Mouse (Mus musculus): ENCODE results near the gene Tbc1d1.

The Tbc1d1 gene

GRCm38 (mm10) chr5:64279668-64280067, 123.6 kb downstream of the Tbc1d1 start:
- no peak for DNase-seq (ENCODE audit: low read depth)

DNA sequence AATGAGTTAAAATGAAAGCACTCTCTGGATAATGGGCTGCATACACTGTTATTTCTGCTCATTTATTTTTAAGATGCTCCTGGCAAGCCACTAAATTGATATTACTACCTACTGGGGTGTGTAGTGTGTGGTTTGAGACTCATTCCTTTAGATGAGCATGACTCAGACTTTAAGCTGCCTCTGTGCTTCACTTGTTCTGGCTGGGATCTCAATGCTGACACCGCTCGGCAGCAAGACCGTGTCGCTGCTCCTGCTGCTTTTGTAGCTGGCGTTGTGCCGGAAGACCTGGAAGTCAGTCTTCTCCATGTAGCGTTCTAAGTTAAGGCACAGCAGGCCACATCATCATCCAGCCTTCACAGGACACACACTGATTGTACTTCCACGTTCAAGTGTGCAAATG, 124.1 kb downstream of the Tbc1d1 start:
- DNase-seq (ENCODE audit: low read depth), result no peak

DNA sequence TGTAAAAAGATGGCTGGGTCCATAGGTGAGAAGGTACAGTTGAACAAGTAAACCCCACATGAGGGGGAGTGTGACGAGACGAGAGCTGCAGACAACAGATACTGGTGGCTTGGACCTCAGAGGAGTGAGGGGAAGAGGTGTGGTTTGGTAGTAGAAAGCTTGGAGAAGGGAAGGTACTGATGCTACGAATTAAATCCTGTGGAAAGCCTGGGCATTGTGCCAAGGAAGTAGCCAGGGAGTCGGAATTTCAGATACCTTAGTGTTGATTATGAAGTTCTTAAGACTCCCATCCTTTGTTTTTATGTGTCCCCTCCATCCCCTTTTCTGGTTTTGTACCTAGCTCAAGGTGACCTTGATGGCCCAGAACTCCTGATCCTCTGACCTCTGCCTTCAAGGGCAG, 124.5 kb downstream of the Tbc1d1 start:
- no peak for DNase-seq (ENCODE audit: low read depth)

GRCm38 (mm10) chr5:64281674-64282073, 125.6 kb downstream of the Tbc1d1 start:
- DNase-seq (ENCODE audit: low read depth), result no peak

- DNase-seq (ENCODE audit: low read depth), result no peak
Measured at GRCm38 (mm10) chr5:64282594-64282993, 126.5 kb downstream of the Tbc1d1 start.

GRCm38 (mm10) chr5:64285289-64285688, 129.2 kb downstream of the Tbc1d1 start:
- DNase-seq (ENCODE audit: low read depth), result no peak

DNA sequence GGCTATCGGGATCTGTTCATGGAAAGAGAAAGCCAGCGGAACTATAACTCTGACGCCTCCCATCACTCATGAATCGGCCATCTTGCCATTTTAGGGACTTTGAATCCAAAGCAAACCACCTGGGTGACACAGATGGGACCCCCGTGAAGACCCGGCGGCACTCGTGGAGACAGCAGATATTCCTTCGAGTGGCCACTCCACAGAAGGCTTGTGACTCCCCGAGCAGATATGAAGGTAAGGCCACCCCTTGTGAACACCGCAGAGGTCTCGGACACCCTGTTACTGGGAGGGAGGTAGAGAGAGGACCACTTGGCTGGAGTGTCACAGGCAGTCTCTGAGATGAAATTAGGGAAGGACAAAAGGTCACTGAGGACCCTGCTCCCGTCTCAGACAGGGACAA, 129.7 kb downstream of the Tbc1d1 start:
- no peak for DNase-seq (ENCODE audit: low read depth)

DNA sequence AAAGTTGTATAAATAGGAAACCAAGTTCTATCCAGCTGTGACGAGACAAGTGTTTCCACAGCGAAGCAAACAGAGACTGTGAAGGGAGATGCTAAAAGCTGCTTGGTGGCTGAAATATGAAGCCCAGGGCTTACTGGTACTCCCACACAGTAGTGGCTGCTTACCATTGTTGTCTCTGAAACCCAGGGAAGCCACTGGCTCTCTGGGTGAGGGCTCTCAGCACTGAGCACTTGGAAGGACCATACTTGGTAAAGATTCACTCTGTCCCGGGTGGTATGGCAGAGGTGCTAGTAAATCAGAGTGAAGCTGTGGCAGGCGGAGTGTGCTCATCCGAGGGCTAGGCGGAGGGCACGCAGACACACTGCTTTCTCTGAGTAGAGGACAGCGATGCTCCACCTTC, 131.2 kb downstream of the Tbc1d1 start:
- DNase-seq (ENCODE audit: low read depth), result no peak

GRCm38 (mm10) chr5:64288031-64288928, 132.2 kb downstream of the Tbc1d1 start:
- DNase-seq (ENCODE audit: low read depth), result no peak

DNA sequence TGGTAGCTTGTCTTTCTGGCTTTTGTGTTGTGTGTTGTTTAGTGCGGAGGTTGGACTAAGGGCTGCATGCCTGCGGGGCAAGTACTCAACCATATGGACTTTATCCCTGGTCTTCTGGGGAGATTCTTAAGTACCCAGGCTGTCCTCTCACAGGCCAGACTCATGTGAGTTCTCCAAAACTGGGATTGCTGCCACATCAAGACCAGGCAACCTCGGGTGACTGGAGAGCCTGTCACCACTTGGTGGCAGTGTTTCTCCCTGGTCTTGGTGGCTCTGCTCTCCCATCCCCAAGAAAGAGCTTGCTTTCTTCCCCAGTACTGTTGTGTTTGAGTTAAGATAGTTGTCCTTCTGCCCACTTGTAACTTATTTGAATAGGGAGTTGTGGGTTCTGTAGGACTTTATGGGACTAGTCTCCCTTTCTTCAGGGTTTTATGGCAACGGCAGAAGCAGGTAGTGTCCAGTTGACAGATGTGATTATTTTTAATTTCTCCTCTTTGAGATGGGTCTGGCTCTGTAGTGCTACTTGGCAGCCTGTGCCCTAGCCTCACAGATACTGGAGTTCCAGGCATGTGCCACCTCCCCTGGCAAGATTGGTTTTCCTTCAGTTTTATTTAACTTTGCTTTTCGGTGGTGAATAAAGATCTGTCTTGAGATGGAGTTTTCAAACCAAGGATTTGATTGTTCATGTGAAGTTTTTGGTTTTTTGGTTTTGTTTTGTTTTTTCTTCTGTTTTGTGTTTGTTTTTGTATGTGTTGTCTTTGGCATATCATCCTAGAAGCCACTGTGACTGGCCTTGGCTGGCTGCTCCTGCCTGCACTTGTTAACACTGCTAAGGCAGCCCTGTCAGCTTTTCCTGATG, 133.3 kb downstream of the Tbc1d1 start:
- DNase-seq (ENCODE audit: low read depth), result peak; percentile 33

- DNase-seq (ENCODE audit: low read depth), result no peak
Measured at GRCm38 (mm10) chr5:64290061-64290345, 133.9 kb downstream of the Tbc1d1 start.

GRCm38 (mm10) chr5:64291657-64292056, 135.6 kb downstream of the Tbc1d1 start:
- DNase-seq (ENCODE audit: low read depth), result no peak

DNA sequence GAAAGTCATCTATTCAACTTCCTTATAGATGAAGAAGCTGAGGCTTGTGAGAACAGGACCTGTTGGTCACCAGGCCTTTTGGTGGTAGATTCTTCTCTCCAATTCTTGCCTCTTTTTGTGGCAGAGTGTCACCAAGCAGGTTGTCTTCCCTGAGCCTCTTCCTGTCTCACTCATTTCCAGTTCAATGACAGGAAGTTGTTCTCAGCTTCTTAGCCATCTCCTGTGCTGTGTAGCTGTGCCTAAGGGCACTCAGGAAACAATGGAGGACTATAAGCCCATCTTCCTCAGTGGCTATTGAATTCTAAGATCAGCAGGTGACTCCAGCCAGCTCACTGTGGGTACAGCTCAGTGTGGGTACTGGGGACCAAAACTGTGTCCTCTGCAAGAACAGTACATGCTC, 139.5 kb downstream of the Tbc1d1 start:
- no peak for DNase-seq (ENCODE audit: low read depth)

- no peak for DNase-seq (ENCODE audit: low read depth)
Measured at GRCm38 (mm10) chr5:64296328-64296727, 140.2 kb downstream of the Tbc1d1 start.

GRCm38 (mm10) chr5:64297100-64297499, 141.0 kb downstream of the Tbc1d1 start:
- DNase-seq (ENCODE audit: low read depth), result no peak

- DNase-seq (ENCODE audit: low read depth), result no peak
Measured at GRCm38 (mm10) chr5:64298331-64299036, 142.4 kb downstream of the Tbc1d1 start.

DNA sequence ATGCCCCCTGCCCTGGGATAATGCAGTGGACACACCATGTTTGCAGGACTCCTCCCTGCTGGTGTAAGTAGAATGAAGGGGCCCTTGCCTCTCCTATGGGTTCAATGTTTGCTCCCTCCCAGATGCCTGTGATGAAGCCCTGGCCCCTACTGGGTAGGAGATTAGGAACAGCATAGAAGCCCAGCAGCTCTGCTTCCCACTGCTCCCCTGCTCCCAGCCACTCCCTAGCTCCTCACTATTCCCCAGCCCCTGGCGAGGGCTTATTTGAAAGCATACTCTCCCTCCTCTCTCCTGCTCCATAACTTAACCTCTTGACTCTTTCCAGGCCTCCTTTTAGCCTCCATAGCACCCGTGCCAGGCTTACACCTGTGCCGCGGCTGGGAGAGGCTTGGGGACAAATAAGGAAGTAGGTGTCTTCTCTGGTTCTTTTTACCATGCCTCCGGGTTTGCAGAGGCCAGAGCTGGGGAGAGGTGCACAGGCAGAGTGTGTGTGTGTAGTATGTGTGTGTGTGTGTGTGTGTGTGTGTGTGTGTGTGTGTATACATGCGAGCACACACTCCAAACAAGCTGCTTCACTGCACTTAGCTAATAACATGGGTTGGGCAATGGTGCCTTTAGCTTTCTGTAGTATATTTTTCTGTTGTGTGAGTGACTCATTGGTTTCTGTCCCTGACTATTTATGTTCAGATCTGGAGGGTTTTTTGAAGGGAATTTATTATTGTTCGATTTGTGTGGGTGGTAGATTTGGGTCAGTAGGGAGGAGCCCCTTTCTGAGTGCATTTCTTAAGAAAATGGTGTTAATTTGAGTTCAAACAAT, 143.6 kb downstream of the Tbc1d1 start:
- no peak for DNase-seq (ENCODE audit: low read depth)

DNA sequence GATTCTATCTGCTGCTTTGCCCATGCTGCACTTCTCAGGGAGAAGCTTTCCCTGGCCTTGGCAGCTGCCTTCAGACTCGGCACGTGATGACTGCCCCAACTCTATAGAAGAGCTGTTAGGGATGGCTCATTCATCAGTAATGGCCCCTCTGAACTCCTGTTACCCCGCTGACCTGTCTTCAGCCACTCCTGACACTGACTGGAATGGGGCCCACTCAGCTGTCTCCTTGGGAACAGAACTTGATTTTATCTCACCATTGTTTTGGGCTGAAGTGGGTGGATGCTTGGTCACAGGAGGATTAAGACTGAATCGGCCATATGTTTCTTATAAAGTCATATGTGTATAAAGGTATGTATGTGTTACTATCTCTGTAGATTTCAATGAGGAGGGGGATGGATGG, 145.1 kb downstream of the Tbc1d1 start:
- no peak for DNase-seq (ENCODE audit: low read depth)

DNA sequence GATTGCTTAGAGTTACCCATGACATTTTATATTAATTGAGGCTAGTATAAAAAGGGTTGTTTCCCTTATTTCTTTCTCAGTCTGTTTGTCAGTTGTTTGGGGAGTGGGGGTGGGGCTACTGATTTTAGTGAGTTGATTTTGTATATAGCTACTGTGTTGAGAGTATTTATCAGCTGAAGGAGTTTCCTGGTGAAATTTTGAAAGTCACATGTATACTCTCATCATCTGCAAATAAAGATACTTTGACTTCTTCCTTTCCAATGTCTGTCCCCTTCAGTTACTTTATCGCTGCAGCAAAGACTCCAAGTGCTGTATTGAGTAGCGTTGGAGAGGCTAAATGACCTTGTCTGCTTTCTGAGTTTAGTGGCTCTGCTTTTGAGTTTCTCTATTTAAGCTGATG, 151.2 kb downstream of the Tbc1d1 start:
- no peak for DNase-seq (ENCODE audit: low read depth)

DNA sequence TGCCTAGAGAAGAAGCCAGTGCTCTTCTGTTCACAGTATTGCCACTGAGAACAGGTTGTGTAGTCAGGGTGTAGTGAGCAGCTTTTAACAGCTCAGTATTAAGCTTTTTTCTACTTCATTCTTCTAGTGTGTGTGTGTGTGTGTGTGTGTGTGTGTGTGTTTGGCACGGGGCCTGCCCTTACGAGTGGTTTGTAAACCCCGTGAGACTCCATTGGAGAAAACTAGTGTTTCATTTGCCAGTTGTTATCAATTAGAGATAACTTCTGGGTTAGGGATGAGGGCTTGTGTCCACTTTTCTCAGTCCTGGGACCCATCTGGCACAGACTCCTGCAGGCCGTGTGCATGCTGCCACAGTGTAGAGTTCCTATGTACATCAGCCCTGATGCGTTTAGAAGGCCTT, 156.2 kb downstream of the Tbc1d1 start:
- no peak for DNase-seq (ENCODE audit: low read depth)

GRCm38 (mm10) chr5:64313481-64313880, 157.4 kb downstream of the Tbc1d1 start:
- no peak for DNase-seq (ENCODE audit: low read depth)
